Mouse (Mus musculus) megakaryocyte-erythroid progenitor cell, adult 5-6 weeks (primary cell): ENCODE measurements around the gene Ptpn9. TPM values are rescaled to one million over a fixed set of nuclear protein-coding genes. Genes with fewer than 3 reads are reported as not detected.
"Not testable (repeated sequence)": the region's sequence is repeated elsewhere in the genome, so short reads cannot be mapped to it uniquely, and the experiment has no call there.

Source experiments
- ATAC-seq: replicated peaks from 2 replicates; pipeline ENCODE4 v1.8.0; 2016; ENCODE audit warnings: mild to moderate bottlenecking, inconsistent platforms; ENCODE audit not compliant: severe bottlenecking, poor library complexity, low FRiP score, low TSS enrichment
- total RNA-seq, 2 experiments: library from RNA; stranded (forward) in 1 of 2; stranded (reverse) in 1 of 2; fragments of 200-1000, 215-1000 nt in 1 of 2; fragments of >200 nt in 1 of 2; fragmentation: Nextera tagmentation in 1 of 2; gene quantifications; 2 replicates each; pipeline ENCODE4 v1.2.3; 2014 to 2017

Gene Ptpn9
- total RNA-seq (2014; fragmentation: Nextera tagmentation) (7.2 and 9.2 TPM in 2 replicates), total RNA-seq (2017) (8.2 and 8.4 TPM in 2 replicates)

DNA sequence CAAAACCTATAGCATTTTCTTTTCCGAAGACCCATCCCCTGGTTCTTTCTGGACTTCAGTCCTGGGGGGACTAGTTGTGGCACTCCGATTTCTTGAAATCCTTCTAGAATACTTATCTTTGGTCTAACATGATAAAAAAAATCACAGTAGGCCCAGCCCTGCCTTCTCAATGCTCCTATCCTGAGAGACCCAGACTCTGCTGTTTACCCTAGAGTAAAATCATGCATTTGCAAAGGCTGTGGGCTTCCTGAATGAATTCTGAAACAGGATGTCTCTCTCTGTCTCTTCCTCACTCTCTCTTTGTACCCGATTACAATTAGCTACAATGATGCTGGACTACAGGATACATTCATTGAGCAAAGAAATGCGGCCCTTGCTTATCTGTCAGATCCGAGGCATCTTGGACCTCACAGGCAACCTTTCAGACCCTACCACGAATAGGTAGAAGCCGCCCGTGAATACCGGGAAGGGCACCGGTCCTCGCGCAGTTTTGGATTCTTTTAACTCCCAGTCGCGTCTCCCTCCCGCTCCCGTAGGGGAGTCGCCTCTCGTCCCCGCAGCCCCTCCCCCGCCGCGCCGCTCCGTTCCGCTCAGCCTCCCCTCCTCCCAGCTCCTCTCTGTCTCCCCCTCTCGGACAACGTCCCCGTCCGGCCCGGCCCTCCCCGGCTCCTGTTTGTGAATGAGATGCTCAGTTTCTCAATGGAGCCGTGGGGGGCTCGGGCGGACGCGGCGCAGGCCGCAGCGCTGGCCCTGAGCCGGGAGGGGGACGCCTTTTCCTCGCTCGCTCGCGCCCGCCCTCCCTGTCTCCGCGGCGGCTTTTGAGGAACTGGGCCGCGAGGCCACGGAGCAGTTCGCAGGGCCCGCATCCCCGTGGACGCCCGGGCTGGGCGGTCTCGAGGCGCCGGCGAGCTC lies at the start of gene Ptpn9:
TSS of gene Ptpn9 (plus strand) at position 638 of the 912 bp plus-strand sequence.
- ATAC-seq: peak; percentile 93

DNA sequence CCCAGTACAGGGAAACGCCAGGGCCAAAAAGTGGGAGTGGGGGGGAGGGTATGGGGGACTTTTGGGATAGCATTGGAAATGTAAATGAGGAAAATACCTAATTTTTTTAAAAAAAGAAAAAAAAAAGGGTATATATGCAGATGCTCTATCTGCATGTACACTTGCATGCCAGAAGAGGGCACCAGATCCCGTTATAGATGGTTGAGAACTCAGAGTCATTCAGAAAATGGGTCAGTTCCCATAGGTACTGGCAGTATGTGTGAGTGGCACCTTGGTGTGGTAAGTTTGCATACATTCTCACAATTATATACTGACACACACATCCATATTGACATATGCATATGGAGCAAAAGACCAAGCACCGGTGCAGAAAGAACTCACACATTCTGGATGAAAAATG lies 47.2 kb upstream of the Ptpn9 start:
- ATAC-seq: not testable (repeated sequence)

DNA sequence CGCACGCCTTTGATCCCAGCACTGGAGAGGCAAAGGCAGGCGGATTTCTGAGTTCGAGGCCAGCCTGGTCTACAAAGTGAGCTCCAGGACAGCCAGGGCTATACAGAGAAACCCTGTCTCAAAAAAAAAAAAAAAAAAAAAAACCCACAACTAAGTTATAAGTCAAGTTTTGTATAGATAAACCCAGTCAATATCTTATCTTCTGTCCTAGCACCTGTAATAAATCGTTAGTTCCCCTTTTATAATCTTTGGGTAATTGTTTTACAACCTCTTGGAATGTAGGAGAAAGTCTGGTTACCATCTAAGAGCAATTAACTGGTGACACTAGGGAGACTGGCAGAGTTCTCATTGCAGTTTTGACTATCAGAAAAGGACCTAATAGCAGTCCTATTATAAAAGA lies 46.0 kb upstream of the Ptpn9 start:
- ATAC-seq: not testable (repeated sequence)

DNA sequence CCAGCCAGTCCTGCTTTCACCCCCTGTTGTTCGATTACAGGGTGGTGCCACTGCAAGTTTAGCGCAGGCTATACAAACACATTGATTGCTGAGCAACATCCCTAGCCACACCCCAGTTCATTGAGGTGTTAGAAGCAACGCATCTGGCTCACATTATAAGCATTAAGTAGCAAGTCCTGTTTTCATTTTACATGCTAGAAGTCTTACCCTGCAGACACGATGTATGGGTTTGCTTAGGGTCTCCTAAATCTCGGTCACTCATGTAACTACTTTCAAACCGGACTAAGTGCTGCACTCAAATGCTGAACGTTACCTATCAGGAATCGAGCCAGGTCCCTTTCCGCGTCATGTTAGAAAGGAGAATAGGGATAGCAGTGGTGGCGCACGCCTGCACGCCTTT lies 45.0 kb upstream of the Ptpn9 start:
- ATAC-seq: 0 out of 2 replicates have a peak, but pooled peaks have one; percentile 28

DNA sequence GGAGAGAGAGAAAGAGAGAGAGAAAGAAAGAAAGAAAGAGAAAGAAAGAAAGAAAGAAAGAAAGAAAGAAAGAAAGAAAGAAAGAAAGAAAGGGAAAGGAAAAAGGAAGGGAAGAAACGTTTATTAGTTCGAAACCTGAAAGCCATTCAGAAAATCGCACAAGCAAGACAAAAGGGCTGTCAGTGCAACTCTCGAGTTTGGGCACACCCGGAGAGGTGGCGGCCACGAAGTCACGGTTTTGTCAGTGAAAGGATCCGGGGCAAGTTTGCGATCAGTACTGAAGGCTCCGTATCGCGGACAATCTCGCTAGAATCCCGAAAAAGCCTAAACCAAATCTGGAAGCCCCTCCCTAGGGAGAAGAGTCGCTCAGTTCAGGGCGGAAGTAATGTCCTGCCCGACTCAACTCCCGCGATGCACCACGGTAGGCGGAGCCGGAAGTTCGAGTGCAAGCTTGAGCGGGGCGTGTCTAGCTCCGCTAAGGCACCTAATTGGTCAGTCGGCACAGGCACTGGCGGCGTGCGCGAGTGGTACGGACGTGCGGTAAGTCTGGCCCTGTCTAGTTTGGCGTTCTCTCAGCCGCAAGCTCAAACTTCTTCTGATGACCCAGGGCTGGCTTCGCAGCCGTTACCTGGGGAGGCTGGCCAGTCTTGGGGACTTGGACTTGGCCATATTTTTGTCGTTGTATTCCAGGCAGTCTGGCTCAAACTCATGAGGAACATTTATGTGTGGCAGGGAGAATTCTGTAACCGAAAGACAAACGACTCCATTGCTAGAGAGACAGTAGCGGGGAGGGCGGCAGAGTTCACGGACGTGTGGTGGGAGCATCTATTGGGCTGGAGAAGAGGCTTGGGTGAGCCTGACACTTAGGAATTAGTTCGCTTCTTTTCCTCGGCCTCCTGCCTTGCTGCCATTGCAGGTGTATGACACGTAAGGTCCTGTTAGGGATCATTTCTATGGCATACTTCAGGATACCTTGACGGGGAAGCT lies 44.0 kb upstream of the Ptpn9 start, which contains the start of gene Snupn:
TSS of gene Snupn (plus strand) at position 465 of the 987 bp plus-strand sequence.
- ATAC-seq: peak; percentile 100

DNA sequence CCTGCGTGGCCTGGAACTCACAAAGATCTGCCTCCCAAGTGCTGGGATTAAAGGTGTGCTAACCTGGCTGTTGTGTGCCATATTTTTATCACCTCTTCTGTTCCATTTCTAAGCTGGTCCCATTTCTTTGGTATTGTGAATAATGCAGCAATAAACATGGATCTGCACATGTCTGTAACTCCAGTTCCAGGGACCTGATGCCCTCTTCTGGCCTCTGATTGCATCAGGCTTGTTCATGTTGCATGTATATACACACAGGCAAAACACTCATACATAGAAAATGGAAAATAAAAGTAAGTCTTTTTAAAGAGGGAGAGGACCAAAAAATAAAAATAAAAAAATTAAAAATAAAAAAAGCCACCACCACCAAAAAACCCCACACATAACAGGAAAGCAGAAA lies 41.2 kb upstream of the Ptpn9 start:
- ATAC-seq: no peak

DNA sequence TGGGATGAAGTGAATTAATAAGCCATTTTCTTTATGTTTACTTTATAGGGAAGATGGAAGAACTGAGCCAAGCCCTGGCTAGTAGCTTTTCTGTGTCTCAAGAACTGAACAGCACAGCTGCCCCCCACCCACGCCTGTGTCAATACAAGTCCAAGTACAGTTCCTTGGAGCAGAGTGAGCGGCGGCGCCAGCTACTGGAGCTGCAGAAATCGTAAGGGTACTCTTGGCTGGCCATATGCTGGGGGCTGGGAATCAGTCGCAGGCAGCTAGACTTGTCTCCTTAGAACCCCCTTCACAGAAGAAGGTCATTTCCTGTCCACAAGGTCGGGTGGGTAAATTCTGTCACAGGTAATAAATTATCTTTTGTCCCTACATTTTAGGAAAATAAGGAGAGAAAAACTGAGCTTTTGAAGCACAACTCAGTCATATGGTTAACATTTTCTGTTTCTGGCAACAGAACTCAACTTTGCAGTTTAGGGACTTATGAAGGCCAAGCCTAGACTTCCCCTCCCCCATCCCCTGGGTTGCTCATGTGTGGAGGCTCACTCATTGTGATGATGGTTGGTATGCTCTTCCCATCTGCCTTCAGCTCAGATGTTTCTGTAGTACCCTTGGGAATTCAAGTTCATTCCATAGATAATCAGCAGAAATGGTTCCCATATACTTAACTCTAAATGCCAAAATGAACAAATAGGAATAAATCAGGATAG lies 37.6 kb upstream of the Ptpn9 start:
- no peak for ATAC-seq

DNA sequence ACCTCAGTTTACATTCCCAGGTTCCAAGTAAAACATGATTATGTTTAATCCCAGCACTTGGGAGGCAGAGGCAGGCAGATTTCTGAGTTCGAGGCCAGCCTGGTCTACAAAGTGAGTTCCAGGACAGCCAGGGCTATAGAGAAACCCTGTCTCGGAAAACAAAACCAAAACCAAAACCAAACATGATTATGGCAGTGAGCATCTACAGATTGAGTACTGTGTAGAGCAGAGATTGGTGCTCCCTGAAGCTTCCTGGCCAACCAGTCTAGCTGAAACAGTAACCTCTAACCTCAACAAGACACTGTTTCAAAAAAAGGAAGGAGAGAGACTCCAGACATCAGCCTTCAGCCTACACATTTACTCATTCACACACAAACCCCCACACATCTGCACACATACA lies 36.0 kb upstream of the Ptpn9 start:
- ATAC-seq: no peak

DNA sequence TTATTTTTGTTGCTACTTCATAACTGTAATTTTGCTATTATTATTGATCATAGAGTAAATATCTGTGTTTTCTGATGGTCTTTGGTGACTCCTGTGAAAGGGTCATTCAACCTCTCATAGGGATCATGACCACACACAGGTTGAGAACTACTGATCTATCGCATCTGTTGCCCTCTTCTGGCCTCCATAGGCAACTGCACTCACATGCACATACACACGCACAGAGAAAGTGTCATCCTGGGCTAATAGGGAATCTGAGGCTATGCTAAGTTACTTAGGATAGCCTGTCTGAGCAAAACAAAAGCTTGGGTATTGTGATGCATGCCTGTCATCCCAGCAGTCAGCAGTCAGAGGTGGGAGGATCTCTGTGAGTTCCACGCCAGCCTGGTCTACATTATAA lies 33.1 kb upstream of the Ptpn9 start:
- no peak for ATAC-seq

DNA sequence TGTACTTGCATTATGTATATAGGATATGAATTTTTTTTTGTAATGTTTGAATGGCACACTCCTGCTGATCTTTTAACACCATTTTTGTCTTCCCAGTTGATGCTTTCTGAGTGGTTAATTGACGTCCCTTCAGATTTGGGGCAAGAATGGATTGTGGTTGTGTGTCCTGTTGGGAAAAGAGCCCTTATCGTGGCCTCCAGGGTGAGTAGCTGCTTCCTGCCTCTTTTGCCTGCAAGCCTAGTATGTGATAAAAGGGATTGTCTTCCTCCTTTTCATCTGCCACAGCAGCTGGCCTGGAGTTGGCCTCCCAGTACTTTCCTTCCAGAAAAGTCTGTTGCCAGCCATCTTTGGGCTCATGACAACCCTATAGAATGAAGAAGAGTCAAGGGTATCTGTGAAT lies 24.6 kb upstream of the Ptpn9 start:
- ATAC-seq: no peak

DNA sequence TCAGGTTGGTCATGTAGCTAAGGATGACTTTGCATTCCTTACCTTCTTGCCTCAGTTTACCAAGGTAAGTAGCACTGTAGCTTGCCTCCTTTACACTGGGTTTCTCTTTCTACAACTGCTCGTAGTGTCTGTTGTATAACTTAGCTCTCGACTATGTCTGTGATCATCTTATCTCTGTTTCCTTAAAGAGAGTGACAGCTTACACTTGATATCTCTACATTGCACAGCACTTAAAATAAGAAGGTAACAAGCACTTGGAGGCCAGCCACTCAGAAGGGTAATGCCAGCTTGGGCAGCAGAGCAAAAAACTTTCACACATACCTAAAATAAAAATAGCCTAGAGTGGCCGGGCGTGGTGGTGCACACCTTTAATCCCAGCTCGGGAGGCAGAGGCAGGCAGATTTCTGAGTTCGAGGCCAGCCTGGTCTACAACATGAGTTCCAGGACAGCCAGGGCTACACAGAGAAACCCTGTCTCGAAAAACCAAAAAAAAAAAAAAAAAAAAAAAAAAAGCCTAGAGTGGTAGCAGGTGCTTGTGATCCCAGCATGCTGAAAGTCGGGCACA lies 20.7 kb upstream of the Ptpn9 start:
- ATAC-seq: peak; percentile 67

DNA sequence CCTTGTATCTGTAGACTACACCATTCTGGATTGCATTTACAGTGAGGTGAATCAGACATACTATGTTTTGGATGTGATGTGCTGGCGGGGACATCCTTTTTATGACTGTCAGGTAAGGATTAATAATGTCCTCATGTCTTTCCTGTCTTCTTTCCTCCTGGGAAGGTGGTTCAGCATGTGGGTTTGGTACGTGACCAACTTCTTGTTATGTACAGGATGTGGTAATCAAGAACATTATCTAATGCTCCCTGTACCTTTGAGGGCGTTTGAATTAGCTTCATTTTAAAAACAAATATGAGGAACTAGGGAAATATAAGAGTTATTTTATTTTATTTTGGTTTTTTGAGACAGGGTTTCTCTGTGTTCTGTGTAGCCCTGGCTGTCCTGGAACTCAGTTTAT lies 19.5 kb upstream of the Ptpn9 start:
- ATAC-seq: no peak

DNA sequence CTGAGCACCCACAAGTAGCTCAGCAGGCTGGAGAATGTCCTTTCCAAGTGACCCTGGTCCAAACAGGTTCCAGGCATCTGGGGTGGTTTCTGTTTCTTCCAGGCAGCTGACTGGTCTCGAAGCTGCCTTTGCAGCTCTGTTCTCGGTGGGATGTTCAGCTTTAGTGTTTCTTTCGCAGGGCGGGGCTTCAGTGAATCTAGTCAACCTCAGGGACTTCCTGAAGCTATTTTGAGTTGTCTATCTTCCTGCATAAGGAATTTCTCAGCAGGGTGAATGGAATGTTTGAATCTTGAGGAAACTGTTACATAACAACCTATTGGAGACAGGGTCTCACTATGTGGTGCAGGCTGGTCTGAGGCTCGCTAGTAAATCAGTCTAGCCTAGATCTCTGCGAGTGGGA lies 14.5 kb upstream of the Ptpn9 start:
- ATAC-seq: no peak

DNA sequence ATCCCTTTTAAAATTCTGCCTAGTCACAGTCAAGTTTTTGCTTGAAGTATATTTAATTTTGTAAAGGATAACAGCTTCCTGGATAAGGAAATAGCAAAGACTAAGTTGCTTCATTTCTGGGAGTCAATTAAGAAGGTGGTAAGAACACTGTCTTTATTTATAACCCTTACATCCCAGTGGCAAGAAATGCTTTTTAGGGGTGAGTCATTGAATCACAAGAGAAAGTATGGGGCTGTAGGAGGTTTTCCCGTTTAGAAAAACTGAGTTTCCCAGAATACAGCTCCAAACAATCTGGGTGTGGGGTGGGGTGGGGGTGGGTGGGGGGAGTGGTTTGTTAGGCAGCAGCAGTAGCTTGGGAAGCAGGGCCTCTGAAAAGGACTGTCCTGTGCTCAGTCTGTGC lies 13.2 kb upstream of the Ptpn9 start:
- no peak for ATAC-seq

DNA sequence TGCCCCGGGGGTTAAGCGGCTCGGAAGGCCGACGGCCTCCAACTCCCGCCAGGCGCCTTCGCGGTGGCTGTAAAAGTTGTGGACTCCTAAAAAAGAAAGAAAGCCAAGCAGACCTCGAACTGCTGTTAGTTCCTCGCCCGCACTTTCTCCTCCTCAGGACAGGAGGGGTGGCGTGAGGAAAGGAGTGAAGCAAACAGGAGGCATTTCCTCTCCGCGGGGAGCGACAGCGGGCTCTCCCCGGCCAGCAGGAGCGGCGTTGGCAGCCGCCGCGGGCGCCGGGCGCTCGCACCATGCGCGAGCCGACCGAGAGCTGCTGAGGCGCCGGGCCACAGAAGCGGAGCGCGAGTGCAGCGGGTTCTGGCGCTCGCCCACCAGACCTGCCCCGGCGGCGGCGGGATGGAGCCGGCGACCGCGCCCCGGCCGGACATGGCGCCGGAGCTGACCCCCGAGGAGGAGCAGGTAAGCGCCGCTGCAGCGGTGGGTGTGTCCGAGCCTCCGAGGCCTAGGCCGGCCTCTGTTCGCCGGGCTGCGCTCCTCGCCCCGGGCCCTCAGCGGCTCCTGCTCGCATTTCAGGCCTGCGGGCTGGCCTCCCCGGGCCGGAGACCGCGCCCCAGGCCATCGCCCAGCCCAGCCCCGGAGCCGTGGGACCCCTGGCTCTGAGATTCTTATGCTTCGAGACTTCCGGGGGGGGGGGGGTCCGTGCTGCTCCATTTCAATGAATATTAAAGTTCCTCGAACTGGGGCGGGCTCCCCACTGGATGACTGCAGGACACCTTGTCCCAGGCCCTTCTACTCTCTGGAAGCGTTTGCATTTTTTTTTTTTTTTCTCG lies 690 bp downstream of the Ptpn9 start:
- no peak; the same call in 1 of the 2 replicates for ATAC-seq

DNA sequence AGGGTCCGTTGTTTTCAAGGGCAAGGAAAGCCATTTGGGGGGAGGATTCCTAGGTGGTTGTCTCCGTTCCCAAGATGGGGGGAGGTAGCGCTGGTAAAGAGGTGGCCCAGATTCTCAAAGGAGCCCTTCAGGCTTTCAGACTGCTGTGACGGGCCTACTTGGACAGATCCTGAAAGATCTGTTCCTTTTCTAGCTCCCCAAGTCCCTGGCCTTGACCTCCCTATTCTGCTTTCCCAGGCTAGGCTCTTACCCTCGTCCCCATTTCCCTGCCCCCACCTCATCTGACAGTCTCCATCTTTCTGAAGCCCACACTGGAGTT lies 1.3 kb downstream of the Ptpn9 start:
- ATAC-seq: 0 out of 2 replicates have a peak, but pooled peaks have one; percentile 25

DNA sequence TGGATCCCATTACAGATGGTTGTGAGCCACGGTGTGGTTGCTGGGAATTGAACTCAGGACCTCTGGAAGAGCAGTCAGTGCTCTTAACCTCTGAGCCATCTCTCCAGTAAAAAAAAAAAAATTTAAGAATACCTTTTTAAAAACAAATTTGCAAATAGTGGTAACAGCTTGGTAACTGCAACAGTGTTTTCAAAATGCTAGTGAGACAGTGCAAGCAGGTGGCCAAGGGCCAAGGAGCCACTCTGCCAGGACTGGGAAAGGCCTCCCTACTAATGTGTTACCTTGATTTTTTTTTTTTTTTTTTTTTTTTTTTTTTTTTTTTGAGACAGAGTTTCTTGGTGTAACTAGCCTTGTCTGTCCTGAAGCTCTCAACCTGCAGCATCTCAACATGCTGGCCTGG lies 2.5 kb downstream of the Ptpn9 start:
- not testable (repeated sequence) for ATAC-seq

DNA sequence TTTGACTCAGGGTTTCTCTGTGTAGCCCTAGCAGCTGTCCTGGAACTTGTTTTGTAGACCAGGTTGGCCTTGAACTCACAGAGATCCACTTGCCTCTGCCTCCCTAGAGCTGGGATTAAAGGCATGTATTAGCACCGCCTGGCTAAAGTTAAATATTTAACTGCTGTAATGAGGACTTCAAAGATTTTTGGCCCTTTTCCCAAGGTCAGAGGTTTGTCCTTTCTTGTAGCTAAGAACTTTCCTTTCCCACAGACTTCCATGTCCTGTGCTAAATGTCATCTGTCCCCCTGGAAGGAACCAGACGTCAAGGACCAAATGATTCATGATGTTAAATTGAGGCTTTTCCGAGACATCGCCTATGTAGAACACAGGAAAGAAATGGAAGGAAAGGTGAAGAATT lies 8.3 kb downstream of the Ptpn9 start:
- no peak for ATAC-seq
